Mouse (Mus musculus) heart, adult 2 months (tissue): ENCODE measurements at regions not wholly inside any gene's neighbourhood (a gene's known extent, or its start where the extent isn't known, plus 50 kb on each side); places are given as distances from the start of the nearest gene placed in this dataset.

Experiments used
- DNase-seq, 2 experiments: peaks; one replicate each; pipeline ENCODE4 v3.0.0; 2021
- H3K27ac ChIP-seq: fragments of 200-600 bp; 2 replicates; pipeline ENCODE4 v1.8.1; 2022
- H3K27me3 ChIP-seq: fragments of 200-500 bp; 2 replicates; pipeline ENCODE4 v1.6.1; 2012; ENCODE audit warnings: mild to moderate bottlenecking, low read length, inconsistent platforms, mixed read lengths; ENCODE audit not compliant: control insufficient read depth, insufficient read depth
- H3K36me3 ChIP-seq: fragments of 200-500 bp; 2 replicates; pipeline ENCODE4 v1.6.1; 2012; ENCODE audit warnings: low read length, inconsistent platforms; ENCODE audit not compliant: control insufficient read depth, insufficient read depth
- H3K4me1 ChIP-seq: fragments of 200-500 bp; 2 replicates; pipeline ENCODE4 v1.6.1; 2011; ENCODE audit warnings: low read length; ENCODE audit not compliant: control insufficient read depth, insufficient read depth
- H3K4me3 ChIP-seq: fragments of 200-600 bp; 2 replicates; pipeline ENCODE4 v1.8.1; 2022
- H3K79me2 ChIP-seq: fragments of 200-500 bp; replicated peaks from 2 replicates; pipeline ENCODE4 v1.6.1; 2012; ENCODE audit warnings: mild to moderate bottlenecking, inconsistent platforms, low read length, moderate library complexity, mixed read lengths; ENCODE audit not compliant: control insufficient read depth, insufficient read depth
- H3K9ac ChIP-seq: fragments of 200-500 bp; 2 replicates; pipeline ENCODE4 v1.6.1; 2012; ENCODE audit warnings: low read depth, mild to moderate bottlenecking, control low read depth, inconsistent platforms, low read length, mixed read lengths
- CTCF ChIP-seq: fragments of 200-600 bp; IDR thresholded peaks from 2 replicates; pipeline ENCODE4 v1.8.1; 2022; ENCODE audit warnings: antibody characterized with exemption, mild to moderate bottlenecking, moderate library complexity
- EP300 ChIP-seq: fragments of 200-500 bp; IDR thresholded peaks from 2 replicates; pipeline ENCODE4 v1.6.1; 2011; ENCODE audit warnings: low read depth, low read length, control low read depth; ENCODE audit not compliant: insufficient read depth
- POLR2A ChIP-seq: fragments of 200-500 bp; IDR thresholded peaks from 2 replicates; pipeline ENCODE4 v1.6.1; 2011; ENCODE audit warnings: mild to moderate bottlenecking, low read depth, low read length, control low read depth; ENCODE audit not compliant: insufficient read depth
- WGBS: fragments of 180-500 bp; shearing (Covaris S2); methylation state at CpG from one replicate; pipeline ENCODE4 v1.1.7; 2018; 5-methylcytosine and 5-hydroxymethylcytosine counted together
- intact Hi-C: fragments of 180-260 bp; cut with DNase I; formaldehyde crosslinking; loops from one replicate; pipeline ENCODE4 v1.15.1; 2025

DNA sequence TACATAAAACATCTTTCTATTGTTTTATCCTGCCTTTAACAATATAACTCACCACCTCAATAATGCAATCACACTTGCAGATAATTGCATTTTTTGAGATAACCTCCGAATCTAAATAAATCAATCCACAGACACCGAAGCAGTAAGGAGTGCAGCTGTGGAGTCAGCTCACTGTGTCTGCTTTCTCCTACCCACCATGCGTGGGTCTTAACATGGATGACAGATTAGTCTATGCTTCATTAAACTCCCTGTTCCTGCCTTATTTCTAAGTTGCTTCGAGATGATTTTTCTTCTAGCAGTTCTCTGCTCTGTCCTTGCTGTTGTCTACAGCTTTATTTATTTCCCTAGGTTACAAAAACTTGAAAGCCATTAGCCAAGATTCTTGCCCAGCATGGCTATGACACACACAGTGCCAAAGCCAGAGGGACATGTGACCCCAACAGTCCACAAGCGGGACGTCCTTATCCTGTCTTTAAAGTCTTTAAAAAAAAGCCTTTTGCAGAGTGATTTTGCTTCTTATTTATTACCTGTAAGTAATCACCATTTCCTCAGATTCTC lies 337.9 kb downstream of the Pax1 start:
- 71% methylated on average over 6 of the region's 6 CpGs for WGBS
- Histone ChIP-seq H3K9ac (no peak overlapping the region), H3K79me2 (no peaks in the 10 kb centered on the region), H3K4me3 (no peak overlapping the region), H3K36me3 (no peaks in the 10 kb centered on the region), H3K27ac (no peak overlapping the region), H3K27me3 (no peaks in the 10 kb centered on the region), H3K4me1 (no peaks in the 10 kb centered on the region)
- TF ChIP-seq POLR2A, result no peak
- no peak for TF ChIP-seq EP300
- no peak for TF ChIP-seq CTCF
- DNase-seq, result no peak
- intact Hi-C loops, result no loop called here

GRCm38 (mm10) chr2:147691896-147692295 lies 330.2 kb downstream of the Pax1 start:
- Histone ChIP-seq H3K27me3 (no peaks in the 10 kb centered on the region), H3K79me2 (no peaks in the 10 kb centered on the region), H3K4me3 (no peak overlapping the region), H3K36me3 (no peaks in the 10 kb centered on the region), H3K4me1 (no peaks in the 10 kb centered on the region), H3K27ac (no peak overlapping the region), H3K9ac (no peak overlapping the region)
- TF ChIP-seq CTCF (no peak), POLR2A (no peak), EP300 (no peak)
- intact Hi-C loops, result no loop called here
- 93% methylated on average over 10 of the region's 10 CpGs for WGBS
- DNase-seq, result no peak

GRCm38 (mm10) chr2:147690506-147691208 lies 328.9 kb downstream of the Pax1 start:
- 72% methylated on average over 15 of the region's 15 CpGs for WGBS
- Histone ChIP-seq H3K79me2 (no peaks in the 10 kb centered on the region), H3K4me1 (no peaks in the 10 kb centered on the region), H3K36me3 (no peaks in the 10 kb centered on the region), H3K4me3 (no peak overlapping the region), H3K27me3 (no peaks in the 10 kb centered on the region), H3K27ac (no peak overlapping the region), H3K9ac (no peak overlapping the region)
- no peak for DNase-seq
- no peak for TF ChIP-seq POLR2A
- intact Hi-C loops, result no loop called here

DNA sequence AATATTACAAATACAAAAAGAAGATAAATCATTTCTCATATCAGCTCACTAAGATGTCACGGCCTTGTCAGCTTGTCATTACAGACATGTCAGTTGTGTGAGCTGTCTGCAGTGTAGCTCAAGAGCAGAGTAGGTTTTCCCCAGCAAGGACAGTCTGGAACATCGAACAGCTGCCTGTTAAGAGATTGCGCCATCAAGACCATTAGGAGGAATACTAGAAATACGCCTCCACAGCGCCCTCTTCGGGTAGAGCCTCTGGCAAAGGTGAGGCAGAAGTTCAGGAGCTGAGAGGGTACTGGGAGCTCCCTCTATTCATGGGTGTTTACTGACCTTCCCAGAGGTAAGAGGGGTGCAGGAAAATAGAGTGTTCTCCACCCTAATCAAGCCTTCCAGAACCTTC lies 327.0 kb downstream of the Pax1 start:
- 17% methylated on average over 6 of the region's 6 CpGs for WGBS
- peak; percentile 14 to 46 for DNase-seq
- no peaks in the 10 kb centered on the region for H3K79me2 ChIP-seq

GRCm38 (mm10) chr2:147656667-147657066 lies 294.9 kb downstream of the Pax1 start:
- WGBS, result 19% methylated on average over 1 of the region's 1 CpGs

More for the DNA sequence above, 327.0 kb downstream of the Pax1 start:
- no peak for TF ChIP-seq POLR2A
- peak; percentile 54 for TF ChIP-seq CTCF
- TF ChIP-seq EP300, result no peak
- H3K4me1 ChIP-seq, result no peaks in the 10 kb centered on the region
- H3K27me3 ChIP-seq, result no peaks in the 10 kb centered on the region
- no peak overlapping the region for H3K9ac ChIP-seq
- H3K4me3 ChIP-seq, result no peak overlapping the region
- H3K27ac ChIP-seq, result no peak overlapping the region
- intact Hi-C loops, result no loop called here
- H3K36me3 ChIP-seq, result no peaks in the 10 kb centered on the region

DNA sequence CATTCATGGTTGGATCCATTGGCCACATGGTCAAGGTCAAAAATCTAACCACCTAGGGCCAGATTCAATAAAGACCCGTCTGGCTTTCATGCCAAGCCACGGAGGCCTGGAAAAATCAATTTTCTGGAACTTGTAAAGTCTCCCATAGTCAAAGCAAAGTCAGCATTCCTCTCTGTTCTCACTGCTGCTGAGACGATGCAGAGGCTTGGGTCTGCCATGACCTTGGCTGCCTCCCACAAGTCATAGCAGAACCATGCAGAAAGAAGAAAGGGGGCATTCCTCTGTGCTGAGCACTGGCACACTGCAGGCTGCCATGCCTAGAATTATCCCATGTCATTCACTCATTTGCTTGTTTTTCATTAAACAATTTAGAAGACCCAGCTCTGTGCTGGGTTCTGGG lies 288.5 kb downstream of the Pax1 start:
- no peaks in the 10 kb centered on the region; the same call in 1 of the 2 replicates for H3K4me1 ChIP-seq
- no peak overlapping the region for H3K27ac ChIP-seq
- H3K27me3 ChIP-seq, result no peaks in the 10 kb centered on the region
- no peak overlapping the region for H3K4me3 ChIP-seq
- no peak overlapping the region for H3K9ac ChIP-seq
- WGBS, result 53% methylated on average over 3 of the region's 3 CpGs
- intact Hi-C loops, result loop anchor here (10.0 kb wide), 1 partner anchor 215 kb away; no protein-coding TSS in a partner anchor
- H3K36me3 ChIP-seq, result no peaks in the 10 kb centered on the region
- H3K79me2 ChIP-seq, result no peaks in the 10 kb centered on the region
- TF ChIP-seq CTCF (no peak), EP300 (no peak), POLR2A (no peak)
- no peak for DNase-seq

More at GRCm38 (mm10) chr2:147656667-147657066, 294.9 kb downstream of the Pax1 start:
- Histone ChIP-seq H3K4me1 (no peaks in the 10 kb centered on the region), H3K4me3 (no peak overlapping the region), H3K27ac (no peak overlapping the region), H3K79me2 (no peaks in the 10 kb centered on the region), H3K27me3 (no peaks in the 10 kb centered on the region), H3K36me3 (no peaks in the 10 kb centered on the region), H3K9ac (no peak overlapping the region)
- DNase-seq, result no peak
- intact Hi-C loops, result loop anchor here (10.0 kb wide), 1 partner anchor 222 kb away; no protein-coding TSS in a partner anchor
- TF ChIP-seq CTCF (peak; percentile 47), POLR2A (no peak)
